Mouse (Mus musculus) common myeloid progenitor, adult 5-6 weeks (primary cell): ENCODE results near the gene Itga6. TPM values are rescaled to one million over a fixed set of nuclear protein-coding genes. Genes with fewer than 3 reads are reported as not detected.
"Not testable (repeated sequence)": the region's sequence is repeated elsewhere in the genome, so short reads cannot be mapped to it uniquely, and the experiment has no call there.

Source experiments
- ATAC-seq: replicated peaks from 2 replicates; pipeline ENCODE4 v1.8.0; 2016; ENCODE audit warnings: low read depth, mild to moderate bottlenecking, moderate TSS enrichment, inconsistent platforms; ENCODE audit not compliant: poor library complexity, severe bottlenecking
- total RNA-seq: library from RNA; stranded (forward); fragments of 200-1000, 187-1606 nt; gene quantifications from 2 replicates; pipeline ENCODE4 v1.2.3, GENCODE M21; 2017

The Itga6 gene
- total RNA-seq, 1 experiment from 2014 or later: 70.6 TPM

DNA sequence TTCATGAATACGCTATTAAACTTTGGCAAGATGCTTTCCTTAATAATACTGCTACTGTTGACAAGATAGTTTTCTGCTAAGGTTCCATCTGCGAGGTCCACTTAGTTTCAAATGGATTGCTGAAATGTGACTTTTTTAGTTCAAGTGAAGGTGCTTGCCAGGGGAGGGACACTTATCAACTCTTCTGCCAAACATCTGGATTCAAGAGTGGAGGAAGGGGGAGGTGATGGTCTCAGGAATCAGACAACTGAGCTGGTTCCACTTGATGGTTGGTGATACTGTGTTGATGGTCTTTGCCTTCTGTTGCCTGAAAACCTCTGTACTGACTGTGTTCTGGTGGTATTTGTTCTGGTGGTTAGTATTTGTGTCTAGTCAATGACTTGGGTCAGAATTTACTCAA lies 129.0 kb downstream of the Itga6 start:
- no peak for ATAC-seq

DNA sequence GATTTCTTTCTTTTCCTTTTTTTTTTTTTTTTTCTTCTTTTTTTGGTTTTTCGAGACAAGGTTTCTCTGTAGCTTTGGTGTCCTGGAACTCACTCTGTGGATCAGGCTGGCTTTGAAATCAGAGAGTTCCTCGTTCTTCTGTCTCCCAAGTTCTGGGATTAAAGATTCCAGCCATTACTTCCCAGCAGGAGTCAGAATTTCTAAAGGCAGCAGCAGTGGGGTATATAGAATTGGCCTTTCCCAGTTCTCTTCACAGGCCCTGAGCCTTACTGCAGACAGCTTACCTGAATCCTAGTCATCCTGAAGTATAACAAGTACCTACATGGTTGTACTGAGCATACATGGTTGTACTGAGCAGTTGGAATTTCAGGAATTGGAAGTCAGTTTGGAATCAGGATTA lies 129.4 kb downstream of the Itga6 start:
- no peak for ATAC-seq

DNA sequence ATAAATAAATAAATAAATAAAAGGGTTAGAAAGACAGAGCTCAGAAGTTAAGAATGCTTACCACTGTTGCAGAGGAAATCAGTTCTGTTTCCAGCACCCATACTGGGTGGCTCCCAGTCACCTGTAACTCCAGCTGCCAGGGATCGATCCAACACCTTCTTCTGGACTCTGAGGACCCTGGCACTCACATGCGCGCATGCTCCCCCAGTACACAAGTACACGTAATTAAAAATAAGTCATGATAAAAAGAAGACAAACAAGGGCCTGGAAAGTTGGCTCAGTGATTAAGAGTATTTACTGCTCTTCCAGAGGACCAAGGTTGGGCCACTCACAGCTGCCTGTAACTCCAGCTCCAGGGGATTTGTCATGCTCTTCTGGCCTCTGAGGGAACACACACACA lies 132.4 kb downstream of the Itga6 start:
- ATAC-seq: no peak

GRCm38 (mm10) chr2:71878441-71878840 lies 133.0 kb downstream of the Itga6 start:
- ATAC-seq: no peak

GRCm38 (mm10) chr2:71878943-71879342 lies 133.5 kb downstream of the Itga6 start:
- ATAC-seq: no peak

DNA sequence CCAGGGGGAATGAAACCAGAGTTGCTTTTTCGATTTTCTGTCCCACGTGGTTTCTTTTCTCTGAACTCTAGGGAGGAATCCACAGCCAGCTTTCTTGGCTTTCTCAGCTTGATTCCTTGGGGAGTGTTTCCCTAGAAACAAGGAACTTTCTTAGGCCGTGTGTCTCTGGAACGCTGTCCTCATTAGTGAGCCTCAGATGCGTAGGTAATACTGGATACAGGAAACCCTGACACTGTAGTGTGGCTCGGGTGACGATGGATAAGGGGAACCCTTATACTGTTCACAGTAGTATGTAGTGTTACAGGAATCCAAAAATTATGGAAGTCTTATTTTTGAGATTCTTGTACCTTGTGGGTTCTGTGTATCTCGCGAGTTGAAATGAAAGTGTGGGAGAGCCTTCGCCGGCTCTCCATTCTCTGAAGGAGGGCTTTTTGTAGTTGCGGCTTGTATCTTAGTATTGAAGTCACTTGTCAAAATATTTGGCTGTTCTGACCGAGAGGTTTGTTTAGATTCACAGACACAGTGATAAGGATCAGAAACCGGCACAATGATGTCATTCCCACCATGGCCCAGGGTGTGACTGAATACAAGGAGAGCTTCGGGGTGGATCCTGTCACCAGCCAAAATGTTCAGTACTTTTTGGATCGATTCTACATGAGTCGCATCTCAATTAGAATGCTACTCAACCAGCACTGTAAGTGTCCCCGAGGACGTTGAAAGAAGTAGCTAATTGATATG lies 137.7 kb downstream of the Itga6 start:
- no peak for ATAC-seq

GRCm38 (mm10) chr2:71887269-71887668 lies 141.9 kb downstream of the Itga6 start:
- no peak for ATAC-seq

GRCm38 (mm10) chr2:71888437-71888836 lies 143.0 kb downstream of the Itga6 start:
- ATAC-seq: no peak

DNA sequence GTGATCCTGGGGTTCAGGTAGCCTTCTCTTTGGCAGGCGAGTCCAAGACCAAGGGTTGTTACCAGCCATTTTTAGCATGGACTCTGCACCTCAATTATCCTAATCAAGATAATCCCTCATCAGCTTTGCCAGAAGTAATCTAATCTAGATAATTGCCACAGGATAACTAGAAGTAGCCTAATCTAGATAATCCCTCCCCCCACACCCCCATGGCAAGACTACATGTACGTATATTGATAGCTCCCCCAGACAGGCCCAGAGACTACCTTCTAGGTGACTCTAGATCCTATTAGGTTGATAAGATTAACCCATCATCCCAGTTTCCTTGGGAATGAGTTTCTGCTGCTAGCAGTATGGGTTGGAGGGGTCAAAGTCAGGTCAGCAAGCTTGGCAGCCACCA lies 146.1 kb downstream of the Itga6 start:
- ATAC-seq: no peak

GRCm38 (mm10) chr2:71892741-71893349 lies 147.4 kb downstream of the Itga6 start:
- ATAC-seq: no peak

DNA sequence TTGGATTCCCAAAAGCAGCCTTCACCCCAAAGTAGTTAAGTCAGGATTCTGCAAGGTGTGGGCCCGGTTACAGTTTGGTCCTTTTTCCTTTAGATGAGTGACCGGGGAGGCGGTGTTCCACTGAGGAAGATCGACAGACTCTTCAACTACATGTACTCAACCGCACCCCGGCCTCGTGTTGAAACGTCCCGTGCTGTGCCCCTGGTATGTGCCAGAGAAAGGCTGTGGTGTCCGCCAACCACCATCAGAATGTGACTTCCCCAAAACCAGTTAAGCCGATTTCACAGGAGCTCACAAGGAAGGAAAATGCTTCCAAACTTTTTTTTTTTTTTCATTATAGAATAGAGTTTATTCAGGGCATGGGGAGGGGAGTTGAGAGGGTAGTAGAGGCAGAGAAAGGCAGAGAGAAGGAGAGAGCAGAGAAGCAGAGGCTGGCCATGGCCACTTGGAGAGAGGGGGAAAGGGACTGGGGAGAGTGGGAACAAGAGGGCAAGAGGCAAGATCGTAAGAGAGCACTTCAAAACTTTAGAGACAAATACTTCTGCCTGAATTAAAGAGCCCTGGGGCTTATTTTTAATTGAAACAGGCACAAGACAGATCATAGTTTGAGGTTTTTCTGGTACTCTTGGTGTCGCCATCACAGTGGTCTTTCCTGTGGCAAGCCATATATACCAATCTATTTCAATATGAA lies 150.3 kb downstream of the Itga6 start:
- no peak for ATAC-seq

DNA sequence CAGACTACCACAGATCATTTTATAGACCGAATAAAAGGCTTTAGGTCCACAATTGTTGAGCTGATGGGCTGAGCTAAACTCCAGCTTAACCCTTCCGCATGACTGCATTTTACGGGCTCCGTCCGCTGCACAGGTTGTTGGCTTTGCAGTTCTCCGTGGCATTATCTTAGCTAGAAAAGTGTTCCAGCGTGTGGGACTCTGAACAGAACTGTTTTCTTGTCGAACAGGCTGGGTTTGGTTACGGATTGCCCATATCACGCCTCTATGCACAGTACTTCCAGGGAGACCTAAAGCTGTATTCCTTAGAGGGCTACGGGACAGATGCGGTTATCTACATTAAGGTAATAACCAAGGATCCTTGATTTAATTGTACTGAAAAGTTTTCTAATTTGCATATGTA lies 152.0 kb downstream of the Itga6 start:
- ATAC-seq: no peak

GRCm38 (mm10) chr2:71898335-71898856 lies 153.0 kb downstream of the Itga6 start:
- ATAC-seq: peak; percentile 54; the same call in 1 of the 2 replicates

DNA sequence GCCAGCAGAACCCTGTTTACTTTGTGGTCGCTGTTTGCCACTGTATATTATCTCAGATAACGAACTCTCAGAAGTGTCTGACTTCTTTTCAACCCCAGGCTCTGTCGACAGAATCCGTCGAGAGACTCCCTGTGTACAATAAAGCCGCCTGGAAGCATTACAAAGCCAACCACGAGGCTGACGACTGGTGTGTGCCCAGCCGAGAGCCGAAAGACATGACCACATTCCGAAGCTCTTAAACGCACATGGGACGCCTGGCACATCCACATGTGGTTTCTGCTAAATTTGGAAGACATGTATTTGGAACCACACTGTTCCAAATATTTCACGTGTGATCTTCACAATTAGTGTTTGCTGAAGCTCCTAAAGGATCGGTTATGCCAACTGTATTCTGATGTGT lies 154.5 kb downstream of the Itga6 start:
- ATAC-seq: no peak

DNA sequence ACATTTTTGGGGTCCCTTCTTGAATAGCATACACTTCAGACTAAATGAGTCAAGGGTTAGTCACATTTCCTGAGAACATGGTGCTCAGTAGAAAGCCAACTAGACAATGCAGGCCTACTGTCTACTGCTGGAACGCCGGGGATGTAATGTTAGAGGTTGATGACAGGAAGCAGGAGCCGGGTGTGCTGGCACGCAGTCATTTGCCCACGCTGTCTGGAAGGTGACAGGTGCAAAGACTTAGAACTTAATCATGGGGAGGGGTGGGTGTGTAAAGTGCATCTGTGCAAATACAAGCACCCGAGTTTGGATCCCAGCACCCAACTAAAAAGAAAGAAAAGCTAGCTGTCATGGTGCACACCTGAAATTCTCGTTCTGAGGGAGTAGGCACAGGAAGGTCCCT lies 159.7 kb downstream of the Itga6 start:
- no peak for ATAC-seq

DNA sequence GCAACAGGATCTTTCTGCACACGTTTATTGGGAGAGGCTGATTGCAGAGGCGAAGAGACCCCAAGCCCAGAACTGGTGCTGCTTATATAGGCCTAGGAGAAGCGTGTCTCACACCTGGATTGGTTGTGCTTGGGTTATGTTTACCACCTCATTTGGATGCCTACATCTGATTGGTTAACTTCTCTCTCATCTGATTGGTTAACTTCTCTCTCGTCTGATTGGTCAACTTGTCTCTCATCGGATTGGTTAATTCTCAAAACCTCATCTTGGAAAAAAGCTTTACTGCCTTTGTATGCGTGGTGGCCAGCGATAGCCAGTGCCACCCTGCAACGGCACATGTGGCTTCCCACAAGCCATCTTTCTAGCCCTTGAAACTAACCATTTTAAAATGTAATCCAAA lies 160.9 kb downstream of the Itga6 start:
- not testable (repeated sequence) for ATAC-seq

Other genes starting within 250 kb of the Itga6 start
- gene Dlx1, start 217.5 kb upstream of the Itga6 start, total RNA-seq: not detected in 2 replicates
- not detected in 2 replicates for gene Dlx2, start 198.9 kb upstream of the Itga6 start, total RNA-seq
- 47.9 and 72.0 TPM in 2 replicates for gene Pdk1, start 127.6 kb downstream of the Itga6 start, total RNA-seq
- gene Rapgef4, start 235.6 kb downstream of the Itga6 start, total RNA-seq: 0.34 and 0.64 TPM in 2 replicates